Mouse (Mus musculus): ENCODE data around the gene Tmem44.

- TF ChIP-seq POLR2A (IDR thresholded peaks at IDR 0.05; ENCODE audit: control insufficient read depth, extremely low read depth, insufficient read depth, low read length, poor library complexity) (no peak), CTCF (IDR thresholded peaks at IDR 0.05; ENCODE audit: borderline replicate concordance, control insufficient read depth, extremely low read depth, insufficient read depth, low read length, poor library complexity) (no peak)
Measured at GRCm38 (mm10) chr16:30518635-30519034, 32.0 kb downstream of the Tmem44 start.

Data from thymus, adult 2 months (tissue).